Mouse (Mus musculus): ENCODE measurements around the gene Usp45.

DNA sequence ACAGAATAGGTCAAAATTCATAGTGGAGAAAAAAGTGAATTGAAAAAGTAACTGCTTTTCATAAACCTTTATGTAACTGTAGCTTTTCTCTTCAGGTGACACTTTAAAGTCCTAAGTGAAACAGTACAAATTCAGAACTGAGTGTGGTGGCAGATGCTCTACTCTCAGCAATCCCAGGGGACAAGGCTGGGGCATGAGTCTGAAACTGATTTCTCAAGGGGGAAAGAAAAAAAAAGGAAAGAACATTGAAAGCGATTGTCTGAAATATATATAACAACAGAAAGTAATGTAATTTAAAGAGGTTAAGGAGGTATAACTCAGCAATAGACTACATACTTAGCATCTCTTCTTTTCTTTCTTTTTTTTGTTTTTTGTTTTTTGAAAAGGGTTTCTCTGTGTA lies 98.3 kb downstream of the Usp45 start:
- TF ChIP-seq CTCF (IDR thresholded peaks at IDR 0.05; ENCODE audit: borderline replicate concordance, insufficient read depth, low read depth, low read length) (no peak), POLR2A (IDR thresholded peaks at IDR 0.05; ENCODE audit: borderline replicate concordance, insufficient read depth, low read length) (no peak)

All from cerebellum, adult 2 months (tissue).